Mouse (Mus musculus): ENCODE measurements around the gene Olfr523. TPM values are rescaled to one million over a fixed set of nuclear protein-coding genes. Genes with fewer than 3 reads are reported as not detected.

Olfr523 gene
- polyA plus RNA-seq (2012; rRNA removed; ENCODE audit: low replicate concordance): not detected in 2 replicates

GRCm38 (mm10) chr7:140172936-140173335 is at the start of gene Olfr523:
TSS of gene Olfr523 (plus strand) at chr7:140173217.

DNA sequence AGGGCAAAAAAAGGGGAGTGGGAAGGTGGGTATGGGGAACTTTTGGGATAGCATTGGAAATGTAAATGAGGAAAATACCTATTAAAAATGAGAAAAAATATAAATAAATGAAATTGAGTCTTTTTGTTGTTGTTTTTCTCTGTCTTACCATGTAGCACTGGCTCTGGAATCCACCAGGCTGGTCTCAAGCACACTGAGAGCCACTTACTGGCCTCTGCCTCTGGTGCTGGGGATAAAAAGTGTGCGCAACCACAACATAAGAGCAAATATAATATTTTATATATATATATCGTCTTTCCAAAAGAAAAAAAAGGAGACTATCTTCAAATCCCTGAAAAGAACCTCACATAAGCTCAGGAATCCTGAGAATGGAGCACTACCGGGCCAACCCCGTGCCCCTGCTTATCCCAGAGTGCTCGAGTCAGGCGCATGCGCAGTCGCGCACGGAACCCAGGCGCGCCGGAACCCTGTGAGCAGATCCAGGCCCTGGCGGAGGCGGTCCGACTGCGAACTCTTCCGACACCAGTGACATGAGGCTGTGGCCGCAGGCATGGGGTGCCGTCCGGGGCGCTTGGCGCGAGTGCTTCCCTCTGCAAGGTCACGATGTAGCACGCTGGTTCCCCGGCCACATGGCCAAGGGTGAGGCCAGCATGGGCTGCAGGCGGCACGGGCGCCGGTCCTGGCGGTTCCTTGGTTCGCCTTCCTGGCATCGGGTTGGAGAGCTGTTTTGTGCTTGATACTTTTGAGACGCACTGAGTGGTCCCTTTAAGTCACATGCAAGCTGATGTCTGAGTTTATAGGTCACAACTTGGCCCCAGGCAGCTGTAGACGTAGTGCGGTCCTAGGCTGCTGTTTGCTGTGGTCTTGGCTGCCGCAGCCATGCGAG is 35.6 kb upstream of the Olfr523 start, which contains the start of gene Mtg1:
Mtg1 (plus strand) TSS at position 430 of the 886 bp plus-strand sequence.

DNA sequence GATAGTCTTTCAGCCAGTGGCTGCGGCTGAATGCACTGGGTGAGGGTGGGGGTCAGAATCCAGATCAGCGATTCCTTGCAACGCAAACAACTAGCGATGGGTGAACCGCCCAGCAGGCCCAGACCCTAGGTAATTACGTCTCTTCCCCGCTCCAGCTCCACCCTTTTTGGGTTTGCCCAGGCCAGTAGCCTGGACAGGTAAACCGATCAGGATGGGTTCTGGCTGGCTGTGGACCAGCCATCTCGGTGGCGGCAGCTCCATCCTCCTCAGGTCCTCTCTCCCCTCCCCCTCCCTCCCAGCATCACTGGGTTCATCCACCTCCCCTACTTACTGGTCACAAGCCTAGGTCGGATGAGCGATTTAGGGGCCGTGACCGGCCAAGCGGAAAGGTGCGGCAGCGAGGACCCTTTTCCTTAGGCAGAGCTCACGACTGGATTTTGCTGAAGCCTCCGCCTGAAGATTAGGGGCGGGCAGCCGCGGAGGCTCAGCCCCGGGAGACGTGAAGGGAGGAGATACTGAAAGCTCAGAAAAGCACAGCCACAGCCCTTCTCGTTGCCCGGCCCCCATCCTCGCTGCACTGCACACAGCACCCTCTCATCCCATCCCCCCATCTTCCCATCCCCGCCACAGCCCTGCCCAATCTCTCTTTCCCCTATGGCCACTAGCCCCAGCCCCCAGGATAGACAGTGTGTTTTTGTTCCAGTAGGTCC is 18.6 kb upstream of the Olfr523 start, which contains the start of gene Sprn:
Sprn (minus strand) TSS at position 660 of the 710 bp plus-strand sequence.

DNA sequence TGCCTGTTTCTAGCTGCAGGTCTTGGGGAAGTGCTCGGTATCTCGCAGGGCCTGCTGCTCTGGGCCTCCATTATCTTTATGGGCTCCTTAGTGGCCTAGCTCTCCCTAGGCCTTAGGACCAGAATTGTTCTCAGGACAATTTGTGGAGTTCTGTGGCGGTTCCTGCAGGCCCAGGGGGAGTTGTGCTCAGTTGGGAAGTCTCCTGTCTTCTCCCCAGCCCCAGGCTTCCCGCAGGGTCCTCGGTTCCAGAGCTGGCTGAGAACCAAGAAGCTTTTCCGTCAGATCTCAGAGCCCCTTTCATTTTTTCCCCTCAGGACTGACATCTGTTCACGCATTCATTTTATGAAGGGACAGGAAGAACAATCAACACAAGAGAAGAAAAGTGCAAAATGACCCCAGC is 8.4 kb upstream of the Olfr523 start, which contains the start of gene Olfr522:
Olfr522 (minus strand) TSS at position 101 of the 400 bp plus-strand sequence.

DNA sequence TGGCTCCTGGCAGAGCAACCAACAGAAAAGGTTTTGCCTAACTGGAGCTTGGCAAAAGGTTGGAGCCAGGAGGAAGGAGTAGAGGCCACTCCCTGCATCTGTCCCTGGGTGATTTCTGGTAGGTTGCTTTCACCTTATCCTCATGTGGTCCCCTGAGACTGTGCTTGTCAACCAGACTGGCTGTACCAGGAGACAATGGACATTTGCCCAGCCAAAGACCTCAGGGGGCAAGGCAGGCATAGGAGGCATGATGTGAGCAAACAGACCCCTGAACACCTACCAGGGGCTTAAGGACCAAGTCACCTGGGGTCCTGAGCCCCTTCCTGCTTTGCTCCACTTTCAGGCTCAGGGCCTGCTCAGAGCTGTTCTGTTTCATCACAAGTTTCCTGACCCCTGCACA is 32.8 kb downstream of the Olfr523 start, which contains the start of gene Olfr524:
Olfr524 (minus strand) TSS at position 101 of the 400 bp plus-strand sequence.

GRCm38 (mm10) chr7:140217967-140218366 is 45.0 kb downstream of the Olfr523 start, which contains the start of gene Cd163l1:
TSS of gene Cd163l1 (plus strand) at chr7:140218267.

Other genes with a start within 250 kb of the Olfr523 start
- not detected in 2 replicates for gene Utf1, start 229.4 kb upstream of the Olfr523 start, polyA plus RNA-seq (2012; rRNA removed; ENCODE audit: low replicate concordance)
- gene 6430531B16Rik, start 194.5 kb upstream of the Olfr523 start, polyA plus RNA-seq (2012; rRNA removed; ENCODE audit: low replicate concordance): 0.14 and 0.32 TPM in 2 replicates
- gene Adam8, start 180.7 kb upstream of the Olfr523 start, polyA plus RNA-seq (2012; rRNA removed; ENCODE audit: low replicate concordance): 12.3 and 18.5 TPM in 2 replicates
- gene Zfp511, start 136.8 kb upstream of the Olfr523 start, polyA plus RNA-seq (2012; rRNA removed; ENCODE audit: low replicate concordance): 45.5 and 100 TPM in 2 replicates
- 28.2 and 39.2 TPM in 2 replicates for gene Tubgcp2, start 136.5 kb upstream of the Olfr523 start, polyA plus RNA-seq (2012; rRNA removed; ENCODE audit: low replicate concordance)
- gene Msx3, start 124.1 kb upstream of the Olfr523 start, polyA plus RNA-seq (2012; rRNA removed; ENCODE audit: low replicate concordance): not detected in 2 replicates
- 0.18 and 0.19 TPM in 2 replicates for gene Caly, start 90.7 kb upstream of the Olfr523 start, polyA plus RNA-seq (2012; rRNA removed; ENCODE audit: low replicate concordance)
- gene Prap1, start 79.8 kb upstream of the Olfr523 start, polyA plus RNA-seq (2012; rRNA removed; ENCODE audit: low replicate concordance): 1.7 and 21.1 TPM in 2 replicates
- 46.2 and 65.2 TPM in 2 replicates for gene Fuom, start 70.8 kb upstream of the Olfr523 start, polyA plus RNA-seq (2012; rRNA removed; ENCODE audit: low replicate concordance)
- gene Paox, start 57.4 kb upstream of the Olfr523 start, polyA plus RNA-seq (2012; rRNA removed; ENCODE audit: low replicate concordance): 27.3 and 32.0 TPM in 2 replicates
- gene Echs1, start 56.7 kb upstream of the Olfr523 start, polyA plus RNA-seq (2012; rRNA removed; ENCODE audit: low replicate concordance): 240 and 347 TPM in 2 replicates
- gene Mtg1, start 35.7 kb upstream of the Olfr523 start, polyA plus RNA-seq (2012; rRNA removed; ENCODE audit: low replicate concordance): 30.3 and 50.3 TPM in 2 replicates
- 0.89 and 2.7 TPM in 2 replicates for gene Sprn, start 18.3 kb upstream of the Olfr523 start, polyA plus RNA-seq (2012; rRNA removed; ENCODE audit: low replicate concordance)
- gene Olfr522, start 8.5 kb upstream of the Olfr523 start, polyA plus RNA-seq (2012; rRNA removed; ENCODE audit: low replicate concordance): not detected in 2 replicates
- gene Olfr524, start 32.7 kb downstream of the Olfr523 start, polyA plus RNA-seq (2012; rRNA removed; ENCODE audit: low replicate concordance): not detected in 2 replicates
- gene Cd163l1, start 45.0 kb downstream of the Olfr523 start, polyA plus RNA-seq (2012; rRNA removed; ENCODE audit: low replicate concordance): 0.36 and 1.7 TPM in 2 replicates
- 0.04 and 0.13 TPM in 2 replicates for gene 5830411N06Rik, start 74.1 kb downstream of the Olfr523 start, polyA plus RNA-seq (2012; rRNA removed; ENCODE audit: low replicate concordance)
- not detected in 2 replicates for gene Olfr525, start 147.6 kb downstream of the Olfr523 start, polyA plus RNA-seq (2012; rRNA removed; ENCODE audit: low replicate concordance)
- gene Olfr527, start 160.8 kb downstream of the Olfr523 start, polyA plus RNA-seq (2012; rRNA removed; ENCODE audit: low replicate concordance): not detected in 2 replicates
- gene Olfr60, start 188.5 kb downstream of the Olfr523 start, polyA plus RNA-seq (2012; rRNA removed; ENCODE audit: low replicate concordance): 0.13 and 0.27 TPM in 2 replicates
- gene Olfr530, start 203.1 kb downstream of the Olfr523 start, polyA plus RNA-seq (2012; rRNA removed; ENCODE audit: low replicate concordance): not detected in 2 replicates
- not detected in 2 replicates for gene Olfr531, start 229.7 kb downstream of the Olfr523 start, polyA plus RNA-seq (2012; rRNA removed; ENCODE audit: low replicate concordance)
- gene Olfr532, start 248.4 kb downstream of the Olfr523 start, polyA plus RNA-seq (2012; rRNA removed; ENCODE audit: low replicate concordance): not detected in 2 replicates

All from subcutaneous adipose tissue, adult 2 months (tissue).